Mouse (Mus musculus): ENCODE measurements around the gene Aqp5.

Aqp5 gene

DNA sequence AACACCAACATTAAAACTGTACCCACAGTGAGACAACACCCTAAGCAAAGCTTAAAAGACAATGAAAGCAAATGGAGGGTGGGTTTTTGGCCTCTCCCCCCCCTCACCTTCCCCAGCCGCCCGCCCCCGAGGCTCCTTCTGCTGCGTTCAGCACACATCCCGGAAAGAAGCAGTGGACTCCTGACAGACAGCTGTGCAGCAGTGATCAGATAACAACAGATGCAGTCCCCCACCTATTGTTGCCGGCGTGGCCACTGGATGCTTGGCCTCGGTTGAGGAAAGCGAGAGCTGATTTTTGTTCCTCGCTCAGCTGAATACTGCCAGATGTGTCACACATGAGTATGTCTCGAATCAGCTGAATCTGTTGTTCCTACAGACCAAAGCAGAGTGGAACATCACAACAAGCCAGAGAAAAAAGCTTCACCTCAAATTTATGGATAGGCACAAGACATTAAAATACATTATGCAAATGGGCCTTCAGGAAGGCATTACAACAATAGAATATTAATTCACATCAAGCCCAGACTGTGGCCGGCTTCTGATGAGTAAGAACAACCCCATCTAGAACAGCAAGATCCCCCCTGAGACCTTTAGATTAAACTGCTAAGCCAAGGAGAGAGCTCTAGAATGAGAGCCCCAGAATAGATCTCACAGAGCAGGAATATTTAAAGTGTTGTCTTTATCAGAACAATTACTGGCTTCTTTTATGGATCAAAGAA, 47.0 kb downstream of the Aqp5 start:
- DNase-seq (ENCODE audit: low read depth, low spot score) = no peak

DNA sequence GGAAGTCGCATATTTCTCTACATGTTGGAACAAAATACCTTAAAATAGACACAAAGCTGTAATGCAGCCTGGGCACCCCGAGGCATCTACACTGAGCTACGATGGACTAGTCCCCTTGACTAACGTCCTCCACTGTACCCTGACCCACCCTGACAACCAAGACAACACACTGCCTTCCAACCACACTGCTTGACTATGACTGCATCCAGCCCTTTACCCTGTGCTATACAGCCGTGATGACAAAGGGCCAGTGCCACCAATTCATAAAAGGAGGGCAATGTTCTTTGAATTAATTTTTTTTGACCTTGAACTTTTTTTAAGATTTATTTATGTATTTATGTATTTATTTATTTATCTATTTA, 47.5 kb downstream of the Aqp5 start:
- no peak for DNase-seq (ENCODE audit: low read depth, low spot score)

DNA sequence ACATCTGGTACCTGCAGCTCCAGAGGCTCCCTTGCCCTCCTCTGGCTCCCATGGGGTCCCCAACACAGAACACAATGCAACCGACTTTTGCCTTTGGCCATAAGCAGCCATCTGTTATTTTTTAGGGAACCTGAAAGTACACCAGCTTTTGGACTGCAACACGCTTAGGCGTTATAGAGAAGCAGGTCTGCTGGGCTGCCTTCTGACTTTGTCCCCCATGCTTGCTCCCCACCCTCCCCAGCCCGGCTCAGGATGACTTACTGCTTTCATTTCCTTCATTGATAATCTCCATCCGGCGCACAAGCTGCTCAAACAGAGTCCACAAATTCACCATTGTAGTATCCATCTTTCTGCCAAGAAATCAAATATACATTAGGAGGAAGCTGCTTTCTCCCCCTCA, 52.0 kb downstream of the Aqp5 start:
- no peak for DNase-seq (ENCODE audit: low read depth, low spot score)

DNA sequence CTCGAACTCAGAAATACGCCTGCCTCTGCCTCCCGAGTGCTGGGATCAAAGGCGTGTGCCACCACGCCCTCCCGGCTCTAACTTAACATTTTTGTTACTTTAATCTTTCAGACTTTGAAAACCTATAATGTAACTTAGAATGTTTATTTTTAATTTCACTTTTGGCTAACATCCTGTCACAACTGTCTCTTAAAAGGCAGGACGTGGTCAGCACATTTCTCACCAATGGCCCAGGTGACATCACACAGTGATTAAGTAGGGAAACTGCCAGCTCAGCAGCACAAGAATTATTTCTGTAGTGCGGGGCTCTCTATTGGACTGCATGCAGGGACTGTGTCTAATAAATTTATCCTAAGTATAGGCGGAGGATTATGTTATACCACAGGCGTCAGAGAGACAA, 53.2 kb downstream of the Aqp5 start:
- DNase-seq (ENCODE audit: low read depth, low spot score) = no peak
